Mouse (Mus musculus) brain, embryonic 18.5 days (tissue): ENCODE data around the gene Pitpnb.

Experiments
- DNase-seq: peaks from one replicate; pipeline ENCODE4 v3.0.0-alpha.2; 2012; ENCODE audit warnings: low read depth, low spot score

The Pitpnb gene

DNA sequence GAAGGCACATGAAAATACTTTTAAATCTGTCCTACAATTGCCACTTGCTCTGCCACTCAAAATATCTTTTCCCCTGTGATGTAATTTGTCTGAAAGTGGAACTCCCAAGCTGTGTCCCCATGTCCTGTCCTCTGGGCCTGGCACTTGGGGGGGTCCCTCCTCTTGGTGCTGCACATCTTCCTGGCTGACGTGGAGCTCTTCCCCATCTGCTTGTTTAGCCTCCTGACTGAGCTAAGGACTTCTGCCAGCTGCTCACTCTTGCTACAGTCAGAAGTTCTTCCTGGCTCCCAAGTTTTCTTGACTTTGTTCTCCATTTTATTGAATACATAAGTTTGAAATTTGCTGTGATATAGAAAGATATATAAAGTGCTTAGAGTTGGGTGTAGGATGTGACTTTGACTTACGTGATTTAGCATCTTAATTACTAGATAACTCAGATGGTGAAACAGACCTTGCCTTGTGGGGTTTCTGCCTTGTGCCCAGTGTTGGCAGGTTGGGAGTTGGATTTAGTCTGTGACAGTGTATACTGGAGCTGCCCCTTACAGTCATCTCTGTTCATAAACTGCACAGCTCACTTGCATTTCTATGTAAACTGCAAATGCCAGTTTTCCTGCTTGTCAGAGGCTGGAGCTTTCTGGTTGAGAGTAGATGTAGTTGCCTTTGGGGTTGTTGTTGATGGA is 14.3 kb downstream of the Pitpnb start:
- no peak for DNase-seq

DNA sequence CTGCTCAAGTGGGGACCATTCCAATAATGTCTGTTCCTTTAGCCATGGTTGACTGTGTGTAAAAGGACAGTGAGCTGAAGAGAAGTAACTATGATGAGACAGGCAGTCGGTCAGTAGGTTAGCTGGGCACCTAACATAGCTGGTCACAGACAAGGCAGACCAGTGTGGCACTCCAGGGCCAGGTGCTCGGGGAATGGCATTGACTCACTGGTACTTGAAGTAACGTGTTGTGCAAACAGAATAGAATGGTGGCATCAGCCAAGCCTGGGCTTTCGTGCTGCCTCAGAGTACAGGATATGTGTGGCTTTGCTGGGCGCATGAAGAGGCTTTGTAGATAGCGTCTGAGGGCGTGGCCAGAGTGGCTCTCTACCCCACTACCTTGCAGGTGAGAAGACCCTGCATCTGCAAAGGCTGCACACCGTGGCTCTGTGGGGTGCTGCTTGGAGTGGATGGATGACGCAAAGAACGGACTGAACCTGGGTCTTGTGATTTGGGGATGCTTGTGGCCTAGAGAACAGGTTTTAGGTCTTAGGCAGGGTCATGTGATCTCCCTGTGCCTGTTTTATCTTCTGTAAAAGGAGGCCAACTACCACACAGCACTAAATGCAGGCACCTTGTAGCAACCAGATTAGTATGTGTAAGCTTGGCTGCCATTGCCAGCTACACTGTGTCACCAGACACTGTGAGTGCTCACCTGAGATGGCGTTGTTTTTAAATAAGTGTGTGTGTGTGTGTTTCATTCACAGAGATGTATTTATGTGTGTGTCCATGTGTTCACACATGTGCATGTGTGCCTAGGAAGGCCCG is 26.5 kb downstream of the Pitpnb start:
- DNase-seq, result no peak

DNA sequence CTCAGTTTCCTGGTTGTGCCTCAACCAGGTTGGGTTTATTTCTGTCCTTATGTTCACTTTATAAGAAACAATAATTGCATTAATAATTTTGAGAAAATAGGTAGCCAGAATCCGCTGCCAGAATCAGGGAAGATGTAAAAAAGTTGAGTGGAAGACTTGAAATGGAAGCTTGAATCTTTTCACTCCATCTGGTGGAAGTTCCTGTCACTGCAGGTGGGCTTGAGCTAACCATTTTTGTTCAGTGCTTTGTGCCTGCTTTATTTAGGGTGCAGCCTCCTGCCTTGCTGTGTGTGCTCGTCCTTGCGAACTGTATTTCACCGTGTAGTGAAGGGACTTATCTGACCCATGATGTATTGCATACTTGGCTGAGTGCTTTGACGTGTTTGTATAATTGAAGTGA is 30.0 kb downstream of the Pitpnb start:
- no peak for DNase-seq

DNA sequence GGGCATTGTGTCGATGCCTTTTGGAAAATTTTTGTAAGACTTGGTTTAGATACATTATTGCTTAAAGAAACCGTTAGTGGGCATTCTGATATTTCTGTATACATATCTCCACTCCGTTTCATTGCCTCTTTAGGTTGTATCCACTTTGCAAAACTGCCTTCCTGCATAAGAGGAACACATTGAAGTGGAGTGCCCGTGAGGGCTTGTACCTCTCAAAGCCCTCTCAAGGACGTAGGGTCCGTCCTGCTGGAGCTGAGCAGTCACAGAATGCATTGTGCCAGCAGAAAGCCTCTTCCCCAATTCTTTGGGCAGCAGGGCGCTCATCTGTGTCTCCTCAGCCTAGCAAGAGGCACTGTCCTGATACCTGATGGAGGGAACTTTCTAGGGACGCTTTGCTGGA is 30.5 kb downstream of the Pitpnb start:
- DNase-seq, result no peak

DNA sequence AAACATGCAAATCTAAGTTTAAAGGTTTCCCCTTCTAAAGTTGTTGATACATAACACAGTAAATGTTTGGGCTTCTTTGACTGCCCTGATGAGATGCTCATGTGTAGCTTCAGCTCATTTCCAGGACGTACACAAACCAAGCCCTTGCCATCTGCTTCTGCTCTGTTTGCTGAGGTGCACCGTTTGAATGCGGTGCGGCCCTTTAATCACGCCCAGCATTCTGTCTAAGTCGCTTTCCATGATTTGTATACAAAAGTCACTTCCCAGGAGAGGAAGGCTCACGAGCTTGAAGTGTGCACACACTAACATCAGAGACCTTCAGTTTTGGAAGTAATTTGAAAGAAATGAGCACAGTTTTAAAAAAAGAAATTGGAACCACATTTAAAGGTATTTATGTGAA is 31.3 kb downstream of the Pitpnb start:
- no peak for DNase-seq

DNA sequence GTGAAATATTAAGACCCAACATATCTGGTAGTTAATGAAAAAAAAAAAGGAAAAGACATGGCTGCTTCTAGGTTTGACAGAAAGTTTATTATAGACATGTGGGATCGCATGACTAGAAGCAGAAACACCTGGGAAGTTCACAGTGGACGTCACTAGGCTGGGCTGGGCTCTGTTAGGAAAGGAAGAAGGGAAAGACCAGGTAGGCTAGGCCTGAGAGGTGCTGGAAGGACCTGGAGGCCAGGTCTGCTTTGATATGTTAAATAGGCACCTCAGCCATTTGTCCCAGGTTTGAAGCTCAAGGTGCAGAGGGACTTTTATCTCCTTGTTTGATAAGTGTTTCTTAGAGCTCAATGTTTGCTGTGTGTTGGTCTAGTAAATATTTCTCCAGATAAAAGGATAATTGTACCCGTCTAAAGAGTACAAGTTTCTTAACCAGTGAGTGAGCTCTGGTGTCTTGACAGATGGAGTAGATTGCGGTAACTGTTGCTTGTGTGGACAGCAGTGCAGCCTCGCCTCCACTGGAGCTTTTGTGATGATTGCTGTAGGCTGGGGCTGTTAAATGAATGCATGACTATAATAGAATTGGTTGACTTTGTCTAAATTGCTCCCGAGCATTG is 33.0 kb downstream of the Pitpnb start:
- DNase-seq, result no peak

DNA sequence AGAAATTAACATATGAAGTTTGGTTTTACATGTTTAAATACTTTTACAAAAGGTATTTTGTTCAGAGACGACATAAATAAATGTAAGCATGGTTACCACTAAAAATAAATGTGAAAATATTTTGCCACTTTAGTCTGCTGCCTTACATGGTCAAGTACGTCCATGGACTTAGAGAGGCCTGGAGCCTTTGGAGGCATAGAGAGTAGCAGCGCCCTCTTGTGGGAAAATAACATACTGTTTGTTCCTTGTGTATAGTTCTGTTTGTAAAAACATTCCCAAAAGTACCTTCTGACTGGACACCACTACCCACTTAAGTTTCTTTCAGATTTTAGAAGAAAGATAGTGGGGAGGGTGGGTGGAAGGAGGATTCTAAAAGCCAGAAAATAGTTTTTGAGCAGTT is 34.0 kb downstream of the Pitpnb start:
- no peak for DNase-seq

DNA sequence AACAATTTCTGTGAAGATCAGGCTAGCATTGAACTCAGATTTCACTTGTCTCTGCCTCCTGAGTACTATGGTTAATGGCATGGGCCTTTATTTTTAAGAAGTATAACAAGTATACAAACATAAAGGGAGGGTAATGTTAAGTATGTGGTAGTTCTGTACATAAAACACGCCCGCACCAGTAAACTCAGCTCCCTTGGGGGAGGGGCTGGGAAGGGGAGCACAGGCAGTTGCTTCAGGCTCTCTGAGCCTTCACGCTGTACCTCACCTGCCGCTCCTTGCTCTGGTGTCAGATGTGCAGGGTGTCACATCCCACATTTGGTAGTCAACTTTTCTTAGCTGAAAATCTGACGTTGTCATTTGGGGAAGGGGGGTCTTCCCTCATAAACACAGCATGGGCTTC is 35.6 kb downstream of the Pitpnb start:
- DNase-seq, result no peak

DNA sequence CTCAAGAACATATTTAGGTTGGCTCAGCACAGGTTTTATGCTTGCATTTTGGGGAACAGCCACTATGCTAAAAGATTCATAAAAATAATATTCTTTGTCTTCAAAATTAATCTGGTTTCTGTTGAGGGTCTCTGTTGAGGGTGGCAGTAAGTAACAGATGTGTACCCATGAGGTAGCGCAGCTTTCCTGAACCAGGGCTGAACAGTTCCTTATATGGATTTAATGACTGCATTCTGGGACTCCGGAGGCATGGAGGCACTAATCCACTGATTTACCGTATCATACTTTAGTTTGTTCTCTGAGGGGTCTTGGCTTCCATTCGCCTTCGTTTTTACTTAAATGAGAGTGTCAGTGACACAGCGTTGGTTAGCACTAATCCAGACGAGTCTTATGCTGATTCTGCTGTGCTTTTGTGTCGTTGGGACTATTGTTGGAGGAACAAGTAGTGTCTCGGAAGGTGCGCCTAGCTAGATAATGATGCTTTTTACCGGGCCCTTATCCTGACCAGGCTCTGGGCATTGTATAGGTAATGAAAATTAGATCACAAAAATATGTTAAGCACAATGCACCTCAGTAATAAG is 37.5 kb downstream of the Pitpnb start:
- DNase-seq, result no peak

DNA sequence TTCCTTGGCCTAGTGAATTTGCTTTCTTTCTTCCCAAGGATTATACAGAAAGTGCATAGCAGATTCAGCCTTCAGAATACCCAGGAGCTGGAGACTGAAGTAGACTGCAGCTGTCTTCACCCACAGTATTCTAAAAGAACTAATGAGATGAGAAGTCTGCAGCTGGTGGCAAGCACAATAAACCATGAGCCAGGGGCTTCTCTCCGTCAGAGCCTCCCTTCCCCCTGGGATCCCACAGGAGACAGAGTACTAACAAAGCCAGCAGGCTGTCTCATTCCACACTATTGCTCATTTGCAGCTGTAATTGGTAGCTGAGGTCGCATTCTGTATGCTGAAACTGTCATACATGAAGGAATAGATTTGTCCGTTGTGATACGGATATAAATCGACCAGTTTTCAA is 38.0 kb downstream of the Pitpnb start:
- DNase-seq, result peak; percentile 32

DNA sequence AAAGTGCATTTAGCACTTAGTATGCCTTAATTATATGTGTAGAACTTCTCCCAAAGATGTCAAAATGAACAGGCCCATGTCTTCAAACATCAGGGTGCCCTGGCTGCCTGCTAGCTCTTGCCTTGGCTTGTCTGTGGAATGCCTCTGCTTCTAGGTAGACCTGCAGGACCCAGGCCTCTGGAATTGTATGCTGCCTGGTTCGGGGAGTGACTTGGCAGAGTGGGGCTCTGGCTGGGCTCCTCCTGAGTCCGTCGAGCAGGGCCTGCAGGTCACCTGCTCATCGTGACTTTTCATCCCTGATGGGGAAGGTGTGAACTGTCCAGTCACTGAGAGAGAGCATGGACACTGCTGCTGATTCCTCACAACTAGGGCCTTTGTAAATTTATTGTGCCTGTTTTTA is 45.1 kb downstream of the Pitpnb start:
- DNase-seq, result no peak

DNA sequence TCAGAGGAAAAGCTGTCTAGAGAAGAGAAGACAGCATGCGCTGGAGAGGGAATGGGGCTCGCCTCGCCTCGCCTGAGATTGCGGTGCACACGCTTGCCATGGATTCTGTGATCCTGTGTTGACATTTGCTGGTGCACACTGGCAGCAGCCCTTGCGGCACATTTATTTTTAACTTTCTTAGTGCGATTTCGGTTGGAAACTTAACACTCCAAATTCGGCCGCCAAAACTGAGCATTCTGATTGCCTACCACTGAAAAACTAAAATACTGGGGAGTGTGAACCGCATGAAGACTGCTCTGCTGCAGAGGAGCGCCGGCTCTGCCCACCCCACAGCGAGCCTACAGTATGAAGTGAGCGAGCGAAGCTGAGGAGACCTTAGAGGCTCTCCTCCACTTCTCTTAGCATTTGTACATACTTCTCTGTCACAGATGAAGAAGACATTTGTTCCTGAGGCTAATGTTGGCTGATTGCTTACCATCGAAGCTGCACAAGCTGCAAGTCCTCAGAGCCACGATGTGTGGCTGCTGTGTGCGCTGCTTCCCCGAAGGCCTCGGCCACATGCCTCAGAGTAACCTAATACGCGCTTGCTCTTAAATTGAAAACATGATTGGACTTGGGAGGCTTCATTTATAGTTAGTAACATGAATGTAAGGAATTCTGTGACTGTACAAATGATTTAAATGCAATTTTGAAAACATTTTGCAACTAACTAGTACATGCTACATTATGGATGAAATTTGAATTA is 45.9 kb downstream of the Pitpnb start:
- DNase-seq, result peak; percentile 36

DNA sequence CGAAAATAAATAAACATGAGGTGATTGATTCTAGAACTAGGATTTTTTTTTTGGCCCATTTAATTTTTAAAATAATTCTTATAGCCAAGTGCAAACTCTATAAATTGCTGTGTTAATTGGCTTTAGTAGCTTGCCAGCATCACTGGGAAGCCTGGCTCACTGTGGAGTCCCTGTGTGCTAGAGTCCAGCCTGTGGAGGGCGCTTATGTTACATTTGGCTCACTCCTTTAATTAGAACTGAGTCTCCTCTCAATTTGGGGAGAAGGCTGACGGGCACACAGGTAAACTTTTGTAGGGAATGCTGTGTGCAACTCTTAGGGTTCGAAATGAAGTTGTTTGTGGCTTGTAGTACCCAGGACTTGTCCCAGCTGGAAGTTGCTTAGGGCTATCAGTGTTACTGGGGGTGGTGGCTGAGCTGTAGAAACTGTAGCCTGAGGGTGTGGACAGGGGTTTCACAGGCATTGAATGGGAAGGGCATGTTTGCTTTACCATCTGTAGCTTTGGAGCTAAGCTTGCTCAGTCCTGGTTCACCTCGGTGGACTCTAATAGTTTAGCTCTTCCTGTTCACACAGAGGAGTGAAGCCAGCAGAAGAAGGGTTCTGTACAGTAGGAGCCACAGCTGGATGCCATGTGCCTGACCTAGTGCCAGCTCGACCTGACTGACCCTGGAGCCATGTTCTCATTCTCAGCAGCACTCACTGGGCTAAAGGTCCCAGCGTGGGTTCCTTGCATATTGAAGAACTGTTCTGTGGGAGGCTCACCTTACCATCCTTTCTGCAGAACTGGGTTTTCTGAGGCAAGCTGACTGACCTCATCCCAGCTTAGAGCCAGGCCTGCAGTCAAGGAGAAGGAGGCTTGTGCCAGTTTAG is 47.8 kb downstream of the Pitpnb start:
- DNase-seq, result no peak

DNA sequence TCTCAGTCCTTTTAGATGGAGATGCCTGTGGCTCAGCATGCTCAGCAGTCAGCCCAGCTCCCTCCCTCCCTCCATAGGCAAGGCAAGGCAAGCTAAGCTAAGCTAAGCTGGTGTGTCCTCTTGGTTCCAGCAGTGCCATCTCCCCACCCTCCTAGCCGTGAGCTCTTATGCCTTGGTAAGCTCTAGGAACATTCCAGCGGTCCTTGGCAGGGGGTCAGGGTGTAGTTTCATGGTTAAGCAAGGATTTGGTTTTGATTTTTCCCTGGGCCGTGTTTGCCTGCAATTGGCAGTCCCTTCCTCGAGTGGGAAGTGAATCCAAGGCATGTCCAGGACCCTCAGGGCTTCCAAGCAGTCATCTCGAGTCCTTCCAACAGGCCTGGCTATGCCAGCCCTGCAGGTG is 52.8 kb downstream of the Pitpnb start:
- no peak for DNase-seq

DNA sequence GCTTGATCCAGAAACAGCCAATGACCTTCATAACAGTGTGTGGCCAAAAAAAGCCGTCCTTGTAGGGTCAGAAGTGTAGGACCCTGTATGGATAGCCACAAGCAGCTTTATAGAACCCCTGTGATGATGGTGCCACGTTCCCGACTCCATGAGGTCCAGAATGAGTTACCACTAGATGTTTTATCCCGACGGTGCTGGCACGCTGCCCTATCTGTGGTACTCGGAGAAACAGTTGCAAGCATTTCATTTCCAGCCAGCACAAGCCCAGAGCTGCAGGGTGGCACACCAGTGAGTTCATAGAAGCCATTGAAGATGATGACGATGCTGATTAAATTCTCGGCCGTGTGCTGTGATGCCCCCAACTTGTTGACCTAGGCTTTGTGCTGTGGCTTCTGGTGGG is 60.3 kb downstream of the Pitpnb start:
- no peak for DNase-seq

DNA sequence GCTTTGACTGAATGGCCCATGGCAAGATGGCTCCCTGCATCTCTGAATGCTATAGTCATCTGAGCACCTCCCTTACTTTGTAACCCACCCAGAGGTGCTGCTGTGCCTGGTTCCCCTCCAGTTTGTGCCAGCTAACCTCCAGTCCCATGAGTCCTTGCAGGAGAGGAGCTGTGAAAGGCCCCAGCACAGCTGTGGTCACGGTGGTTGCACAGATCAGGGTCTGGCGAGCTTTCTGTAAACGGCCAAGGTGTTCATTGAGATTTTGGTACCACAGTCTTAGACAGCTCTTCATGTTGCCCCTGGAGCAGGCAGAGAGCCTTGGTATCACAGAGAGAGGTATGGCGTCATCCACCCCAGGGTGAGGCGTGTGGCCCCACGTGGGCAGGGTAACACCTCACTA is 60.9 kb downstream of the Pitpnb start:
- no peak for DNase-seq

DNA sequence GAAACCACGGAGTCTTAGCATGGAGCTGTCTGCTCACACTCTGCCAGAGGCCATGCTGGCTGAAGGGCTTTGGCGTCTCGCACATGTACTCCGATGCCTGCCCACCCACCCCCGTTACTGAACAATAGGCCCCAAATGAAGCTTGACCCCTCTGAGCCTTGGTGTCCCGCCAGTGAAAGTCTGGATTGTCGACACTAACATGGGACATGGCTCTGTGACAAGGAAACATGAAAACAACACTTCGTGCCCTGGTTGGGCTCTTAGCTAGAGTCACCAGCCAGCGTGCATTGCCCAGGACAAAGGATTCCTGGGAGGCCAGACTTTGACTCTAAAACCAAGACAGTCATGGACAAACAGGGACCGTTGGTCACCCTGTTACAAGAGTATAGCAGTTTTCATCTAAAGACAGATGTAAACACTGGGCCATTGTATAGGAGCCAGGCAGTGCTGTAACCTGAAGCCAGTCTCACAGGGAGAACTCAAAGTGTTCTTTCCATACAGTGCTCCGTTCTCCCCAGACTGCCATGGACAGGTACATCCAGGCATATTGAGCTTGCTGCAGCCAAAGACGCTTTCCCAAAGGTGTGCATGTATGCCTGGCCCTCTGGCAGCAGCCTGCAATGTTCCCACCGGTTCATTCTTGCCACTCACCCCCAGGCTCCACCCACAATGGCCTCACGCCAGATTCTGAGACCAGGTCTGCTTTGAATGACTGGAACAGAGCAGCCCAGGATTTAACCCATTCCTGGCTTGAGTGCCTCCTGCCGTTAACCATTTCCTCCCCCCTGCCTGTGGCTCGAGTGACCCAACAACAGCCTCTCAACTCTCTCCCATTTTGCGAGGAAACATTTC is 63.0 kb downstream of the Pitpnb start:
- DNase-seq, result no peak

DNA sequence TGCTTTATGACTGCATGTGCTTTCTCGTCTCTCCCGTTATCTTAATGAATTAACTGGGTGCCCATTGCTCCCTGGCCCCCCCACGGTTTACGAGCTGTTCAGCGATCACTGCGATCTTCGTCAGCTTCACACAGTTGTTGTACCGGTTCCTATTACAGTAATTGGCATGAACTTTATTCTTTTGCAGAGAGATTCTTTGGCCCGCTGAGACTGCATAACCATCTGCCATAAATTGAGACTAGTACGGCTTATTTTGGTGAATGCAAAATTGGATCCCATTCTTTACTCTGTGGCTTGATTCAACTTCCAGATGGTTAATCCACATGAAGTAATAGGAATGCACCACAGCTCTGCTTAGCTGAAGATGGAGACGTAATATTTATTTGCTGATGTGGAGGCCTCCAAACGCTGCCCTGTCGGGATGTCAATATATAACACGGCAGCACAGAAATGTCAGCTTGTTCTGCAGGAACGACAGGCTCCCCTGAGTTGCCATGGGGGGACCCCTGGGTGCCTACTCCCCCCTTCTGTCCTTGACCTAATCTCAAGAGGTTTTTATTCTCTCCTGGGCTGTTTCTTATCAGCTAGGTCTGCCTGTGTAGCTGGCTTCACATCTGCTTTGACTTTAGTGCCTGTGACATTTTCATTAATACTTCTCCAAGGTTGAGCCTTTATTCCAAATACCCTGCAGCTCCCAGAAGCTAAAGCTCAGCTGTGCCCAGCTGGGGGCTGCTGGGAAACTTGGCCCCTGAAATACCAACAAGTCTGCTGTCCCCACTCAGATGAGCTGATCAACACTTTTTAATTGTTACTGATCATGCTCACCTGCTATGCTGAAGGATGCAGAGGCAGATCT is 63.9 kb downstream of the Pitpnb start:
- DNase-seq, result no peak

DNA sequence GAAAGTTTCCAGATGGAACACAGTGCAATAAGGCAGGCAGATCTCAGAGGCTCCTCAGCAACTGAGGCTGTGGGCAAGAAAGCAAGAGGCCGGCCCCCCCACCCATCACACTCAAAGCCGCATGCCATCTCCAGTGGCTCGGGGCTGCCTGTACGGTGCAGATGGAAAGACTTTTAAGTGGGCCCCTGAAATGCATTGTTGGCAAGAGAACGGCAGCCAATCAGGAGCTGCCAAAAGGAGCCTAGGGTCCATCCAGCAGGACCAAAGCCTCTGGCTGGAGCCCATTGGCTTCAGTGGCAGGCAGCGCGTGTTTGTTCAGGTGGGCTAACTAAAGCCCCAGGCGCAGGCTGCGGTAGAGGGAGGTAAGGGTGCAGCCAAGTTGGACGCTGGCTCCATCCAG is 65.2 kb downstream of the Pitpnb start:
- DNase-seq, result no peak
